Mouse (Mus musculus) forebrain, embryonic 13.5 days (tissue): ENCODE measurements around the gene Ipmk. TPM values are rescaled to one million over a fixed set of nuclear protein-coding genes. Genes with fewer than 3 reads are reported as not detected.

Source experiments
- ATAC-seq: fragments of 200-750 bp; cut with Nextera tagmentation; 2 replicates; pipeline ENCODE4 v1.8.0; 2017
- H3K27ac ChIP-seq: fragments of 300-500 bp; sonication (generic); 2 replicates; pipeline ENCODE4 v1.5.1; 2015; ENCODE audit warnings: inconsistent platforms, mild to moderate bottlenecking, moderate library complexity
- H3K27me3 ChIP-seq: fragments of 300-500 bp; sonication (generic); 2 replicates; pipeline ENCODE4 v1.6.1; 2015; ENCODE audit warnings: mild to moderate bottlenecking, inconsistent platforms
- H3K36me3 ChIP-seq: fragments of 300-500 bp; sonication (generic); 2 replicates; pipeline ENCODE4 v1.6.1; 2015; ENCODE audit warnings: mild to moderate bottlenecking, inconsistent platforms; ENCODE audit not compliant: poor library complexity, severe bottlenecking
- H3K4me1 ChIP-seq: fragments of 300-500 bp; sonication (generic); 2 replicates; pipeline ENCODE4 v1.6.1; 2015; ENCODE audit warnings: inconsistent platforms
- H3K4me2 ChIP-seq: fragments of 300-500 bp; sonication (generic); 2 replicates; pipeline ENCODE4 v1.6.1; 2015; ENCODE audit warnings: inconsistent platforms, mild to moderate bottlenecking, moderate library complexity
- H3K4me3 ChIP-seq: fragments of 300-500 bp; sonication (generic); 2 replicates; pipeline ENCODE4 v1.5.1; 2015; ENCODE audit warnings: mild to moderate bottlenecking, inconsistent platforms
- H3K9ac ChIP-seq: fragments of 300-500 bp; sonication (generic); 2 replicates; pipeline ENCODE4 v1.6.1; 2015; ENCODE audit warnings: mild to moderate bottlenecking, inconsistent platforms
- H3K9me3 ChIP-seq: fragments of 300-500 bp; sonication (generic); replicated peaks from 2 replicates; pipeline ENCODE4 v1.6.1; 2016; ENCODE audit warnings: inconsistent platforms
- WGBS: fragments of 180-500 bp; shearing (Covaris S2); methylation state at CpG from one replicate; pipeline ENCODE4 v1.1.7; 2015; 5-methylcytosine and 5-hydroxymethylcytosine counted together
- polyA plus RNA-seq: library from polyadenylated mRNA; unstranded; fragments of >200 nt; fragmentation: Nextera tagmentation; extraction: Ambion mirVana; gene quantifications from 2 replicates; pipeline ENCODE4 v1.2.1, GENCODE M21; 2015

Ipmk gene
- polyA plus RNA-seq, 1 experiment from 2014 or later = 15.1 TPM

DNA sequence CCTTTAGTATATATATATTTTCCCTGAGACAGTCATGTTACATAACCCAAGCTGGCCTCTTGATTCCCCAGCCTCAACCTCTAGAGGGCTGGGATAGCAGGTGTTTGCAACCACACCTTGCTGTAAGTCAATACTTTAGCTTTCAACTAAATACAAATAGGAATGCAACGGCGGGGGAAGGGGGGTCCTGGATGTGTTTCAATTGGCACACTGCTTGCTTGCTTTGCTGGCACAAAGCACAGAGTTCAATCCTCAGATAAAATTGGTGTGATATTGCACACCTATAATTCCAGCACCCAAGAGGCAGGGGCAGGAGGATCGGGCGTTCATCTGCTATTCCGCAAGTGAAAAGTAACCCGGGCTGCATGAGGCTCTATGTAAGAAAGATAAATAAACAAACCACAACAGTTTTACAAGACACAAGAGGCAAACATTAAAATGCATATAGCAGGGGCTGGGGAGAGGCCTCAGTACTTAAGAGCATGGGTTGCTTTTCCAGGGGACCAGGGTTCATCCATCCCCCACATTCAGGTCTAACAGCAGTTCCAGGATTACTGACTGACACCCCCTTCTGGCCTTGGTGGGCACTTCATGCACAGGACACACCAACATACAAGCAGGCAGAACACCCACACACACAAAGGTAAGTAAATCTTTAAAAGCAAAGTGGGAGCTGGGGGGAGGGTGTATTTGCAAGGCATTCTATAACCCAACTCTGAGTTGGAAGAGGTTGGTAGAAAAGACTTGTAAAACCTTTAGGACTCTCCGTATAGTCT is 5.3 kb upstream of the Ipmk start:
- H3K27ac ChIP-seq = no peak overlapping the region
- no peak overlapping the region for H3K4me2 ChIP-seq
- WGBS = 92% methylated on average over 7 of the region's 7 CpGs
- H3K27me3 ChIP-seq = no peaks in the 10 kb centered on the region
- no peak overlapping the region for H3K4me3 ChIP-seq
- ATAC-seq = no peak
- no peak overlapping the region for H3K9ac ChIP-seq
- H3K36me3 ChIP-seq = no peaks in the 10 kb centered on the region
- H3K9me3 ChIP-seq = no peaks in the 10 kb centered on the region
- H3K4me1 ChIP-seq = peaks cover 53% of the 10 kb centered on the region

DNA sequence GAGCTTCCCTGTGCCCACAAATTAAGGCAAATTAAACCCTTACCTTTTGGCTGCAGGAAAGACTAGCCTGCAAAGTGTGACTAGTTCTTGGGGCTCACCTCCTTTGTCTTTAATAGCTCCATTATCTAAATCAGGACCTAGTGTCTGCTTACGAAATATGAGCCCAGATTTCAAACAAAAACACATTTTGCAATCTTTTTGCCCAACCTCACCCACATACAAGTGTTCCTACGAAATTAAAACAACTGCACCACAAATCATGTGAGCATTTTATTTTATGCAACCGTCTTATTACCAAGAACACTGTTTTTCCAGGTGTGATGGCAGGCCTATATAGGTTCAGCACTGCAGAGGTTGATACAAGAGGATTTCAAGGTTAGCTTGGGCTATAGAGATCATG is 4.4 kb upstream of the Ipmk start:
- H3K4me1 ChIP-seq = peaks cover 53% of the 10 kb centered on the region
- ATAC-seq = no peak

DNA sequence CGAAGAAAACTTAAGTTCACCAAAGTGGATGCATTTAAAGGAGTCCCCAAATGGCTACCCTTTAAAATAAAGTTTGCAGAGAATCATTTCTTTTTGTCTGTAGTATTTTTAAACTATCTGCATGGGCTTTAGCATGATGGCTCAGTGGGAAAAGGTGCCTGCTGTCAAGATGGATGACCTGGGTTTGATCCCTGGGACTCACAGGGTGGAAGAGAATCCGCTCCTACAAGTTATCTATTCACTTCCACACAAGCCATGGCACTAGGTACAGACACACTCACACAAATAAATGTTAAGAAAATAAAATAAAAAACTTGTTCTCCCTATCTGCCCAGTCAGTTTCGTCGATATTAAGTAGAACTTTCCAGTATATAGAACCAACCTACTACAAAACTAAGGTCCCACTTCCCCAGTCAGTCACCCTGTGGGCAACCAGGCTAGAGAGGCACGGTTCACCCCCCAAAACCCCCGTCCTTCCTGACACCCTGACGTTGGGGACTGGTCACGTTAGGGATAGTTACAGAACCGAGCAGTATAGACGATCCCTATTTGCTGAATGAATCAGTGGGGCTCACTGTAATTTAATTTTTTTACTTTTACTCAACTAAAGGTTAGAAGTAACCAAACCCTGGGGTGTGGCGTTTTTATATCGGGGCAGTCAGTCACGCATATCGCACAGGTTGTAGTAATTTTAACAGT is 3.8 kb upstream of the Ipmk start:
- Histone ChIP-seq H3K4me3 (peak overlapping the region; percentile 92), H3K9ac (peak overlapping the region; percentile 93), H3K4me2 (peak overlapping the region; percentile 80), H3K4me1 (peaks cover 52% of the 10 kb centered on the region), H3K27me3 (no peaks in the 10 kb centered on the region), H3K36me3 (no peaks in the 10 kb centered on the region), H3K27ac (no peak overlapping the region), H3K9me3 (no peaks in the 10 kb centered on the region)
- WGBS = 25% methylated on average over 14 of the region's 14 CpGs
- no peak for ATAC-seq

More for the DNA sequence above, 4.4 kb upstream of the Ipmk start:
- peak overlapping the region; percentile 80 for H3K4me2 ChIP-seq
- H3K27me3 ChIP-seq = no peaks in the 10 kb centered on the region
- no peaks in the 10 kb centered on the region for H3K9me3 ChIP-seq
- no peaks in the 10 kb centered on the region for H3K36me3 ChIP-seq
- no peak overlapping the region for H3K4me3 ChIP-seq
- 91% methylated on average over 3 of the region's 3 CpGs for WGBS
- no peak overlapping the region for H3K9ac ChIP-seq
- H3K27ac ChIP-seq = no peak overlapping the region

DNA sequence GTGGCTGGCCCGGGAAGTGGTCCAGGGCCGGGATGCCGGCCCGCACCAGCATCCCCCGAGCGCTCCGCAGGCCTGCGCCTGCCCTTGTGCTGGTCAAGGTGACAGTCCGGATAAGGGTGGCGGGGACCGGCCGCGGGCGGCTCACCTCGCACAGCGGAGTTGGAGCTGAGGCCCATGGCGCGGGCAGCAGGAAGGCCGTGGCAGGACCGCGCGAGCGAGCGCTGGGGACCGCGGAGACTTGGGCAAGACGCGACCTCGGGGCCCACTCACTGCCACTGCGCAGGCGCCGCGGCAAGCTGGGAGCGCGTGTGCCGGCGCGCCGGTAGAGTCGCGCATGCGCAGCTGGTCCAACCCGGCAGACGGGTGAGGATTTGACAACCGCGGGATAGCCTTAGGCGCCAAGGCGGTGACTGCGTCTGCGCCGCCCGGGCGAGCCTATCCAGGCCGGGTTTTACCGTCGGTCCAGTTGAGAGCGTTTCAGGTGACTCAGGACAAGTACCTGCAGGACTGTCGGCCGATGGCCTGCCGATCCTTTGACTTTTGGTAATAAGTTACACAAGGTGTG is 2.9 kb upstream of the Ipmk start, which contains the start of gene Cisd1:
TSS of gene Cisd1 (minus strand) at position 376 of the 565 bp plus-strand sequence.
- Histone ChIP-seq H3K4me3 (peak within 1 kb of the TSS; percentile 92), H3K4me1 (peaks cover 52% of the 10 kb centered on the region), H3K9ac (peak within 1 kb of the TSS; percentile 93), H3K4me2 (peak within 1 kb of the TSS; percentile 80), H3K9me3 (no peaks in the 10 kb centered on the region), H3K27ac (peak within 1 kb of the TSS; percentile 66; the same call in 1 of the 2 replicates), H3K36me3 (no peaks in the 10 kb centered on the region), H3K27me3 (no peaks in the 10 kb centered on the region)
- ATAC-seq = peak; percentile 80
- WGBS = under 1% methylated on average over 60 of the region's 60 CpGs

DNA sequence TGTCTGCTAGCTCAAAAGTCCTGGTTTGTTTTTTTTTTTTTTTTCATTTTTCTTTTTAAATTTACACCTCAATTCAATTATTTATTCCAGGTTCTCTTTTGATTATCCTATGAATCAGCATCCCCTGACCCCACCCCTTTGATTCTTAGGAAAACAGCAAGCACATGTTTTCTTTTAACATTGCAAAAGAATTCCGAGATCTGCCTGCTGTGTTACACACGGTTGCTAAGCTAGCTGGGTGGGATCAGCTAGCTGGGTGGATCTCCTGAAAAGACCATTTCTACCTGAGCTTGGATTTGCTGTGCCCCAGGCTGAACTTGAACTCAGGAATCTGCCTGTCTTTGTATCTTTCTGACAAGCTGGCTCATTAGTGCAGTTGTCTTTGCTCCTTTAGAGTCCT is 1.5 kb upstream of the Ipmk start:
- peaks cover 54% of the 10 kb centered on the region for H3K4me1 ChIP-seq
- WGBS = 50% methylated on average over 2 of the region's 2 CpGs
- H3K9ac ChIP-seq = no peak overlapping the region
- no peaks in the 10 kb centered on the region for H3K36me3 ChIP-seq
- no peaks in the 10 kb centered on the region for H3K27me3 ChIP-seq
- no peak overlapping the region for H3K4me3 ChIP-seq
- no peak overlapping the region for H3K4me2 ChIP-seq
- ATAC-seq = no peak
- H3K9me3 ChIP-seq = no peaks in the 10 kb centered on the region
- H3K27ac ChIP-seq = no peak overlapping the region

DNA sequence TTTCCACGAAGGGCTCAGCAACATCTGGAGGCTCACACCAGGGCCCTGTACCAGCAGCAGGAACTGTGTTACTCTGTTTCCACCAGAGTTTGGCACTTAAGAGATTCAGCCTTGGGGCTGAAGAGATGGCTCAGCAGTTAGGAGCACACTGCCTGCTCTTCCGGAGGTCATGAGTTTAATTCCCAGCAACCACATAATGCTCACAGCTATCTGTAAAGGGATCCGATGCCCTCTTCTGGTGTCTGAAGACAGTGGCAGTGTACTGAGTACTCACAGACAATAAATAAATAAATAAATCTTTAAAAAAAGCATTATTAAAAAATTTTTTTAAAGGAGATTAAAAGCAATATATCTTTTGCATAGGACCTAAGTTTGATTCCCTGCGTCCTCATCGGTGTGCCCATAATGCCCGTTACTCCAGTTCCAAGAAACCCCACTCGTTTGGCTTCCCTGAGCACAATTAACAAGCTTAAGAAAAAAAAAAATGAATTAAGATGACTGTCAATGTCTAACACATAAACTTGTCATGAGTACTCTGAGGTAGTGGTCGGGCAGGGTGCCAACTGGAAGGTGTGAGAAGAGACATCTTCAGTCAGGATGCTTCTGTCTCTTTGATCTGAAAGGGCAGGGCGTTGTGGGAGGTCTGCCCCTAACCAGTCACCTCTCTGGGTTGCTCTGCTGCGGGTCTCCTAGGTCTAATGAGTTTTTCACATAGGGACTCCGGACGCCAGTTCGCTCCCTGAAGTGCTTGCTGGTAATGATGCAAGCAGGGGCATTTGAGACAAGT is 648 bp upstream of the Ipmk start:
- peaks cover 53% of the 10 kb centered on the region for H3K4me1 ChIP-seq
- peak overlapping the region; percentile 89 for H3K9ac ChIP-seq
- H3K36me3 ChIP-seq = no peaks in the 10 kb centered on the region; the same call in 1 of the 2 replicates
- H3K4me2 ChIP-seq = peak overlapping the region; percentile 92
- peak overlapping the region; percentile 70 for H3K27ac ChIP-seq
- peak overlapping the region; percentile 92 for H3K4me3 ChIP-seq
- WGBS = 13% methylated on average over 13 of the region's 13 CpGs
- no peaks in the 10 kb centered on the region for H3K27me3 ChIP-seq
- H3K9me3 ChIP-seq = no peaks in the 10 kb centered on the region
- no peak for ATAC-seq

DNA sequence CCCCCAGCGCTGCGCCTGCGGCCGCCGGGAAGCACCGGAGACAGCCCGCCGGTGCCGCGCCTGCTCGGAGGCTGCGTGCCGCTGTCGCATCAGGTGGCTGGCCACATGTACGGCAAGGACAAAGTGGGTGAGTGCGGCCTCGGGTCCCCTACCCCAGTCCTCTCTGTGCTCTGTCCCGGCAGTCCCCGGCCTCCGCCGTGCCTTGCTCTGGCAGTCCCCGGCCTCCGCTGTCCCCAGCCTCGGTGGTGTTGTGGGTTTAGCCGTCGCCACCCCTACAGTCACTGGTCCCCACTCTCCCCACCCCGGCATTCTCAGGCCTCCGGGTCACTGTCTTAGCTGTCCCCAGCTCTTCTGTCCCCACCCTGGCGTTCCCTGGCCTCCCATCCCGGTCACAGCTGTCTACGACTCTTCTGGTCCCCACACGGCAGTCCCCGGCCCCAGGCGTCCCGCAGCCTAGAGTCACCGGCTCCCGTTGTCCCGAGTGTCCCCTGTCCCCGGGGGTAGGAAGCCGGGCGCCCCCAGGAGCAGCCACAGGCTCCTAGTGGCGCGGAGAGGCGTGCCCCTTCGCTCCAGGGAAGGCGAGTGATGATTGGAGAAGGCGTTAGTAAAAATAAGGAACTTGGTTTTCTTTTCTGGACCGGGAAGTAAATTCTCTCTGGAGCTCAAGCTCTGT is 537 bp downstream of the Ipmk start:
- Histone ChIP-seq H3K4me2 (peak overlapping the region; percentile 92), H3K27me3 (no peaks in the 10 kb centered on the region), H3K36me3 (no peaks in the 10 kb centered on the region; the same call in 1 of the 2 replicates), H3K4me3 (peak overlapping the region; percentile 92), H3K9ac (peak overlapping the region; percentile 89), H3K27ac (peak overlapping the region; percentile 70), H3K4me1 (peaks cover 44% of the 10 kb centered on the region), H3K9me3 (no peaks in the 10 kb centered on the region)
- WGBS = under 1% methylated on average over 46 of the region's 48 CpGs
- peak; percentile 68 for ATAC-seq

DNA sequence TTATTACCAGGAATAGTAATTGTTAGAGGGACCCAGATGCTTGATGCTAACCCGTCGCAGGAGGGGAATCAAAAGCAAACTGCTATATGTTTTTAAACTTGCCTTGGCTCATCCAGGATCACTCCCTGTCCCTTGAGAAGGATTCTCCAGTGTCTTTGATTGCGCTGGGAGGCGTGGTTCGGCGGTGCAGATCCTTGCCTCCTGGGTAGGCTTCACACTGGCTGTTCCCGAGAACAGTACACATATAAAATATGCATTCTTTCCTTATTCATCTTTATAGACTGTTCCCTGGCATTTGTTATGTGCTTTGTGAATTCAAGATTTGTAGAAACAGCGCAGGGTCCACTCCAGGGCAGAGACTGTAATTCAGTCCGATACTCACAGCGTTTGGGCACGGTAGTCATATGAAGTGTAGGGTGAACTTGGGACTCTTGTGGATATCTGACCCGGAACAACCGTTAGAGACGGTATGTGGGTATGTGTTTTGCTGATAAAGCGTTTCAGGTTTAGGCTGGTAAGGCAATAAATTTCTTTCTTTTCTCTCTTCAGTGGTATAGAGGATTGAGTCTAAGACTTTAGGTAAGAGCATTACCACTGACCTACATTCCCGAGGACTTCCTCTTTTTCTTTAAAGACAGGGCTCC is 1.2 kb downstream of the Ipmk start:
- peak overlapping the region; percentile 70; the same call in 1 of the 2 replicates for H3K27ac ChIP-seq

DNA sequence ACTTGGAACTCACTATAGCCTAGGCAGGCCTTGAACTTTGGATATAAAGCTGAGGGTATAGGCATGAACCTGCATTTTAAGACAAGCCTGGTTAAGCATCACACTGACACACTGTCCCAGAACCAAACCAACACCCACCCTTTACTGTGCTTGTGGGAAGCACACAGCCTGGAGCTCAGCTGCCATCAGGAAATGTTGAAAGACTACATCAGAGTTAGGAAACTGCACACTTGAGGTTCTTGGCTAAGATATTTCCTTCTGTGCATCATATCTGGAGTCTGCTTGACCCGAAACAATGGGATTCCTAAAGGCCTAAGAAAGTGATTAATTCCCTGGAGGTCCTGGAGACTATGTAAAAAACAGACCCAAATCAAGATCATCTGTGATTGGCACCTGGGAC is 1.7 kb downstream of the Ipmk start:
- no peak overlapping the region; the same call in 1 of the 2 replicates for H3K4me3 ChIP-seq
- H3K4me2 ChIP-seq = peak overlapping the region; percentile 92
- no peaks in the 10 kb centered on the region for H3K27me3 ChIP-seq
- no peak for ATAC-seq
- 89% methylated on average over 1 of the region's 1 CpGs for WGBS
- H3K27ac ChIP-seq = no peak overlapping the region
- H3K36me3 ChIP-seq = peaks cover 2% of the 10 kb centered on the region; the same call in 1 of the 2 replicates
- H3K9ac ChIP-seq = peak overlapping the region; percentile 2; the same call in 1 of the 2 replicates
- peaks cover 32% of the 10 kb centered on the region for H3K4me1 ChIP-seq
- H3K9me3 ChIP-seq = no peaks in the 10 kb centered on the region

More for the DNA sequence above, 1.2 kb downstream of the Ipmk start:
- H3K36me3 ChIP-seq = peaks cover 2% of the 10 kb centered on the region; the same call in 1 of the 2 replicates
- peaks cover 38% of the 10 kb centered on the region for H3K4me1 ChIP-seq
- 28% methylated on average over 16 of the region's 16 CpGs for WGBS
- H3K4me3 ChIP-seq = peak overlapping the region; percentile 92
- H3K9ac ChIP-seq = peak overlapping the region; percentile 89
- H3K9me3 ChIP-seq = no peaks in the 10 kb centered on the region
- H3K4me2 ChIP-seq = peak overlapping the region; percentile 92
- H3K27me3 ChIP-seq = no peaks in the 10 kb centered on the region
- ATAC-seq = no peak

DNA sequence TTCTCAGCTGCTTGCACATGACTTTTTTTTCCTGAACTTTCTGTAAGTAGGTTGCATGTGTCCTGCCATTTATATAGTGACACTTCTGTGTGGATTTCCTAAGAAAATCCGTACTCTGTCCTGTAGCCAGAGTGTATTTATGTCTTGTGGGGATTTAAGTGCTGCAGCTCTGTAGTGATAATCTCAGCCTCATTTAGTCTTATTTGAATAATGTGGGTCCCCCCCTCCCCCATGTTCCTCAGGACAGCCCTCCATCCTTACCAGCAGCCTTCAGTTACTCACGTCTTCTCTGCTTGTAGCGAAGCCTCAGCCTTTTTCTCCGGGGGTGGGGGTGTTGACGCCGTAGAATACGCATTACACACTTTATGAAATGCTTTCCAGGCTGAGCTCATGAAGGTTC is 3.7 kb downstream of the Ipmk start:
- Histone ChIP-seq H3K27me3 (no peaks in the 10 kb centered on the region), H3K4me1 (peaks cover 27% of the 10 kb centered on the region), H3K4me3 (no peak overlapping the region), H3K36me3 (peaks cover 5% of the 10 kb centered on the region), H3K9ac (no peak overlapping the region), H3K27ac (no peak overlapping the region), H3K9me3 (no peaks in the 10 kb centered on the region), H3K4me2 (no peak overlapping the region)
- ATAC-seq = no peak
- WGBS = 94% methylated on average over 7 of the region's 7 CpGs

DNA sequence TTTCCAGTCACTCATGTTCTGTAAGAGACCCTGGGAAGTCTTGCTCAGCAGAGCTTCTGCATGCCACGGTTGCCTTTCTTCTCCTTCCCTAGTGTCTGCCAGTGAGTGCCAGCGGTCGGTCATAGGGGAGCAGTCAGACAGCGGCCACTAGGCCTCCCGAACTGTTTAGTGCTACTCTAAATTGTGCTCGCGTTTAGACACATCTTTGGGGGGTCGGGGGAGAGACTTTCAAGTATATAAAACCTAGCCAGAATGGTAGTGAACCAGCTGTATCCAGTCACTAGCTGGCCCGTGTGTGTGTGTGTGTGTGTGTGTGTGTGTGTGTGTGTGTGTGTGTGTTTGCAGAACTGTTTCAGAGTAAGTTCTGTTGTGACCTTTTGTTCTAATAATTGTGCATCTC is 6.3 kb downstream of the Ipmk start:
- WGBS = 82% methylated on average over 9 of the region's 9 CpGs
- H3K36me3 ChIP-seq = peaks cover 5% of the 10 kb centered on the region
- H3K4me1 ChIP-seq = peaks cover 15% of the 10 kb centered on the region
- H3K27me3 ChIP-seq = no peaks in the 10 kb centered on the region
- H3K9ac ChIP-seq = no peak overlapping the region
- no peak overlapping the region for H3K4me2 ChIP-seq
- no peaks in the 10 kb centered on the region for H3K9me3 ChIP-seq
- H3K27ac ChIP-seq = no peak overlapping the region
- ATAC-seq = no peak
- H3K4me3 ChIP-seq = no peak overlapping the region
